Mouse (Mus musculus): Measurements from ENCODE around the gene Clcn6.

Clcn6 gene

DNA sequence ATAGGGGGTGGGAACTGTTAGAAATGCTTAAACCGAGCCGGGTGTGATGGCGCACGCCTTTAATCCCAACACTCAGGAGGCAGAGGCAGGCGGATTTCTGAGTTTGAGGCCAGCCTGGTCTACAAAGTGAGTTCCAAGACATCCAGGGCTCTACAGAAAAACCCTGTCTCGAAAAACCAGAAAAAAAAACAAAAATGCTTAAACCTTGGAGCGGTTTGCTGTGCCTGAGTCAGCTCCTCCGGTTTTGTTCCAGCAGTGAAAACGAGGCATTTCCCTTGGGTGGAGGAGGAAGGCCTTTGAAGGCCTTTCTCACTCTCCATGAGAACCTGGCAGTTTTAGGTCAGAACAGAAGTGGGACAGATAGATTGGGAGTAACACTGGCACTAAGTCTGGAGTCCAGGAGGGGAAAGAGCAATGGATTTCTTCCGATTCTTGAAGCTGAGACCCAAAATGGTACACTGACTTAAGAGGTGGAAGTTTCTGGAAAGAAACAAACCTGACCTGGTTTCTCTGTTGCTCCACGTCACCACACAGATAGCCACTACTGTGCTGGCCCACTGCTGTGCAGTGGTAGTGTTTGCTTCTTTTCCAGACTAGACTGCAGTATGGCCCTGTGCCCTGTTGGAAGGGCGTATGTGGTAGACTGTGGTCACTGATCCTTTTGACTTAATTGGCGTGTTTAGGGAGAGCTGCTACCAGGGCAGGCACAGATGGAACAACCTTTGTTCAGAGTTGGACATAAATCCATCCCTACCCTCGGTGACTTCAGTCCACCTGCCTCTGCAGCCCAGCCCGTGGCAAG, 1.6 kb upstream of the Clcn6 start:
- no peak for DNase-seq (ENCODE audit: low spot score)

DNA sequence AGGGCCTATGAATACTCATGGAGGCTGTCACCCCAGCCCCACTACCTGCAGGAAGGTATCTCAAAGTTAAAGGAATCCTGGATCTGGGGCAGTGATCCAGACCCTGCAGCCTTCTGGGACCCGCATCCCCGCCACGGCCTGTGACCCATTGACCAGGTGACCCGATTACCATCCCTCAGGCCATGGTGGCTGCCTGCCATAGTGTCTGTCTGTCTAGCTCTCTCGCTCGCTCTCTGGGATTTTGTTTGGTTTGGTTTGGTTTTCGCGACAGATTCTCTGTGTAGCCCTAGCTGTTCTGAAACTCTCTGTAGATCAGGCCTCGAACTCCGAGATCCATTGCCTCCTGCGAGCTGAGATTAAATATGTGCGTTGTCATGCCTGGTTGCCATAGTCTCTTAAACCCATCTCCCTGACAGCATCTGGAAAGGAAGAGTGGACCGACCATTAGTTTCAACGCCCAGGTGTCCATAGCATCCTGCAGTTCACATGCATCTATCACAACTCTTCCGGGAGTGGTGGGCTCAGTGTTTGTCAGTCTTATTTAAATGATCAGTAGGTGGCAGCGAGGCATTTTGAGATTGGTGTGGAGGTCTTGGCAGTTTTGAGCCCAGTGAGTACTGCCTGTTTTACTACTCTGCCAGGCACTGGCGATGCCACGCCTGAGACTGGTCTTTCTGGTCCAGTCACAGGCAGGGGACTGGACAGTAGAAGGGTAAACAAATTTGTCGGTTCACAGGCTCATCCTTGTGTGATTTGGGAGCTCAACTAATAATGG, 820 bp upstream of the Clcn6 start:
- DNase-seq (ENCODE audit: low spot score): no peak

DNA sequence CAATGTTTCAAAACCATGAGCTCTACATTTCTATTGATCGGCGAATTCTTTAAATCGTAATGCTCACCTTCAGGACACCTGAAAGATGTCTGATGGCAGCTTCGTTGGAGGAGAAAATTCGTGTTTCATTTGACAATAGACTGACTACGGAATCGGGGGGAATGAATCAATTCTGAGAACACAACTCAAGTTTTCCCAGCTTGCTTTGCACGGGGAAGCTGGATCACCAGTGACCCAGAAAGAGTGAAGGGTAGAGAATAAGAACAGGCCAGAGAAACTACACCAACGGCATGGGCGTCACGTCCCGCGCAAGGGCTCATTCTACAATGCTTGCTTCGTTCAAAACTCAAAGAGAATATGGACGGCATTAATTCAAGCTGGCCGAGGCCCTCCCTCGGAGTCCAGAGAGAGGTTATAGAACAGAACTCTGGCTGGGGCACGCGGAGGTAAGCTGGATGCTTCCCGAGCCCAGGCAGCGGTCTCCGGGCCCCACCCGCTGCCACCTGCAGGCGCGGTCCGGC, 482 bp downstream of the Clcn6 start:
- DNase-seq (ENCODE audit: low spot score): no peak

DNA sequence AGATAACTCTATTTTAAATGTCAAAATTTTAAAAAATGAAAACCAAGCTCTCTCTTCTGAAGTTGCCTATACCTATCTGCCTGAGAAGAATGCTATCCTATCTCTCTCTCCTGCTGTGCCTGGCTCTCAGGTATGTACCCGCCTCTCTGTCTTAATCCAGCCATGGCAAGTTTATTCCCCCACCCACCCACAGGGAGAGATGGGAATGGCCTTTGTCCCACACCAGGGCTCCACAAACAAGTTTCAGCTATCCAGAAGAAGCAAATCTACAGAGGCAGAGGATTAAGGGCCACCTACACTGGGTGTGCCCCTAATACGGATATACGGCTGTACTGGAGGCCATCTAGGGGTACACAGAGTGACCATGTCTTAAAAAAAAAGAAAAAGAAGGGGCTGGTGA, 3.2 kb downstream of the Clcn6 start:
- no peak for DNase-seq (ENCODE audit: low spot score)

DNA sequence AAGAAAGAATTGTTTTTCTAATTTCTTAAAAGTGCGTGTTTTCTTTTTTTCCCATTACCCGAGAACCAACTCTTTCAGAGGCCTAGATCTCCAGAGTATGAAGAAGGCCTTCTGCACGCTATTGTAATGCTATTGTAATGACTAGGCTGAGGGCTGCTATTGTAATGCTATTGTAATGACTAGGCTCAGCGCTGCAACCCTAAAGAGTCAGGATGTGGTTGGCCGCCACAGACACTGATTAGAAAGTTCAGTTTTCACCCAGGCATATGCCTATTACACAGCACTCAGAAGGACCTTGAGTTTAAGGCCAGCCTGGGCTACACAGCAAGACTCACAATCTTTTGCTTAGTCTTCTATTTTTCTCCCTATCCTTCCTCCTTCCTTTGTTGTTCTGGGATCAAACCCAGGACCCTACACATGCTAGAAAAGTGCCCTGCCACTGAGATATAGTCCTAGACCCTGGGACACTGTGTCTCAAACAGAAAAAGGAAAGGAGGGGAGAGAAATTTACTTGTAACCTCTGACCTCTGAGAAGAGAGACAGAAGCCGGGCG, 4.7 kb downstream of the Clcn6 start:
- no peak for DNase-seq (ENCODE audit: low spot score)

- DNase-seq (ENCODE audit: low spot score): no peak
These were observed 8.1 kb downstream of the Clcn6 start for GRCm38 (mm10) chr4:148030506-148030905.

GRCm38 (mm10) chr4:148029297-148029696, 9.3 kb downstream of the Clcn6 start:
- DNase-seq (ENCODE audit: low spot score): no peak

DNA sequence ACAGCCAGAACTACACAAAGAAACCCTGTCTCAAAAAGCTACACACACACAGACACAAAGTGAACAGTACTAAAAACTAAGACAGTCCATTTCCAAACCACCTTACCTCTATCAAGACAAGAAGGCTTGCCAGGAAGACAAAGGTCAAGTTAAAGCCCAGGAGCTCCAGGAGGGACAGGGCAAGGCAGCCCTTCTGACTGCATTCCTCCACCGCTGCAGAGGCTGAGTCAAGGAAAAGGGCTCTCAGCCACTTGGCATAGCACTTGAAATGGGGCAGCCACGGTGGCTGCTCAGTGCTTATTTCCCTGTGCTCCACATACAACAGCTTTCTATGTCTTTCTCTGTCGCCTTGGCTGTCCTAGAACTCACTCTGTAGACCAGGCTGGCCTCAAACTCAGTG, 14.6 kb downstream of the Clcn6 start:
- no peak for DNase-seq (ENCODE audit: low spot score)

DNA sequence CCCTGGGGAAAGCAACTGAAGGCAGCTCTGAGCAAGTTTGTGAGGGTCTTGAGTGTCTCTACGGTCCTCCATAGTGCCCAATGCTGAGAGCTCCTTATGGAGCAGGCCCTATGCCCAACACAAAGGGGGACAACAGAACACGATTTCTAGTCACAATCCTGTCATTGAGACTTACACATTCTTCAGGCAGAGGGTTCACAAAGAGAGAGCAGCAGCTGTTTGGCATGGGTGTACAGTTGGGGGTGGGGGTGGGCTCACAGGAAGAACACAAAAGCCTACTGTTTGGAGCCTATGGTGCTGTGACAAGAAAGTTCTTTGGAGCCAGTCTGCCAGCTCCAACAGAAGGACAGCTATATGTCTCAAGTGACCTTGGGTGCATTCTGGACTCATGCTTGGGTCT, 20.2 kb downstream of the Clcn6 start:
- DNase-seq (ENCODE audit: low spot score): no peak

GRCm38 (mm10) chr4:148016981-148017380, 21.6 kb downstream of the Clcn6 start:
- DNase-seq (ENCODE audit: low spot score): no peak

DNA sequence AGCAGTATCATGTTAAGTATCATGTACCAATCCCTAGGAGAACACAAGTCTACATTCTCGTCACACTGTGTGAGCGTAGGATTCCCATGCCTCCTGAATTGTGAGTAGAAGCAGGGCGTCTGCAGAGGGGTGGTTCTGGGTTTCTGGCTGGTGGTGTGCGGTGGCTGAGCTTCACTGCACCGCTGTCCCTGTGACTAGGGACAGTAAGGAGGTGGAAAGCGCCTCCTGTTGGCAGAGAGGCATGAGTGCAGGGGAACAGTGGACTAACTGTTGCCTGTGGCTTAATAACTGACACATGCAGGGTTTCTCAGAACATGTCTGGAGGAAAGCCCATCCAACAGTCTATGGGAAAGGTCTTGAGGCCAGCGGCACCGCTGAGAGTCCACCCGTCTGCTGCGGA, 23.2 kb downstream of the Clcn6 start:
- no peak for DNase-seq (ENCODE audit: low spot score)

DNA sequence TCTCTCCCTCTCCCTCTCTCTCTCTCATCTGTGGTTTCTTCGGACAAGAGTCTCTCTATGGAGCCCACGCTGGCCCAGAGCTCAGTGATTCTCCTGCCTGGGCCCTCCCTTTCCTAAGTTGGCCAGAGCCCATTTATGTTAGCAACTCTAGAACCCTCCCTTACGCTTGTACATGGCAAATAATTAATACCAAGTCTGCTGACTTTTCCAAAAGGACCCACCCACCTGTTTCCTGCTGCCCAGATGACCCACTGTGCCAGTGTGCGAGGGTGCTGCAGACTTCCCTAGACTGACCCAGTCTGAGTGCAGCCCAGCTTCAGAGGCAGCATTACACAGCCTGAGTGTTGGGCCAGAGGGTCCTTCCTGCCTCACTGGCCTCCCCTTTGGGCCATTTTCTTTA, 26.4 kb downstream of the Clcn6 start:
- DNase-seq (ENCODE audit: low spot score): no peak

DNA sequence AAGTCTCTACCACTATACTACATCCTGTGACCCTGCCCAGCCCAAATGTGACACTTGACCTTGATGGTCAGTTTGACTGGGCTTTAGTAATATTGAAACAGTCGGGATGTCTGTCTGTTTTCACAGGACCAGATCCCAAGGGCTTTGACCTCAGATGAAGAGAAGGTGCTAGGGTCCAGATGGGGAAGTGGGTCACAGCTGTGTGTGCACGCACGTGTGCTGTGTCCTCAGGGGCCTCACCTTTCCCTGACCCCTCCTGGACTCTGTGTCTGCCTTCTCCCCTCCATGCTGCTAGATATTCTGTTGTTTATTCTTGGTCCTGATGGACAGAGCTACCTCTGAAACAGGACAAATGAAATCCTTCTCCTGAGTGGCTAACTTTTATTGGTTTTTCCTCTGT, 27.3 kb downstream of the Clcn6 start:
- DNase-seq (ENCODE audit: low spot score): no peak

GRCm38 (mm10) chr4:148009641-148010040, 29.0 kb downstream of the Clcn6 start:
- no peak for DNase-seq (ENCODE audit: low spot score)

- DNase-seq (ENCODE audit: low spot score): no peak
These were observed 30.2 kb downstream of the Clcn6 start for GRCm38 (mm10) chr4:148008412-148008811.

- DNase-seq (ENCODE audit: low spot score): no peak
These were observed 34.3 kb downstream of the Clcn6 start for GRCm38 (mm10) chr4:148004361-148004760.

DNA sequence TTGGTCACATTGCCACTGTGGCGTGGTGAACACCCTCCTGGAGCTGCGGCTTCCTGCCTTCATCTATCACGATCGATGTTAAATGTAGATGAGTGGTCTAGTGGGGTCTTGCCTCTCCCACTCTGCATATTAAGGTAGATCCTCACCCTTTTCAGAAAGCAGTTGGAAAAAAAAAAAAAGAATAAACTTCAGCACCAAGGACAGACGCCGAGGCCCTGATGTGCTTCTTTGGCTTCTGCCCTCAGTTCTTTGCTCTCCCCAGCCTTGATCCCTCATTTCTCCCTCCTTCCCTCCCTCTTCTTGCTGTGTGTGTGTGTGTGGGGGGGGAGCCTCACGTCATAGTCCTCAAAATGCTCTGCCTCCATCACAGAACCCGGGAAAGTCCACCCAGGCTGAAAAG, 36.8 kb downstream of the Clcn6 start:
- DNase-seq (ENCODE audit: low spot score): no peak

DNA sequence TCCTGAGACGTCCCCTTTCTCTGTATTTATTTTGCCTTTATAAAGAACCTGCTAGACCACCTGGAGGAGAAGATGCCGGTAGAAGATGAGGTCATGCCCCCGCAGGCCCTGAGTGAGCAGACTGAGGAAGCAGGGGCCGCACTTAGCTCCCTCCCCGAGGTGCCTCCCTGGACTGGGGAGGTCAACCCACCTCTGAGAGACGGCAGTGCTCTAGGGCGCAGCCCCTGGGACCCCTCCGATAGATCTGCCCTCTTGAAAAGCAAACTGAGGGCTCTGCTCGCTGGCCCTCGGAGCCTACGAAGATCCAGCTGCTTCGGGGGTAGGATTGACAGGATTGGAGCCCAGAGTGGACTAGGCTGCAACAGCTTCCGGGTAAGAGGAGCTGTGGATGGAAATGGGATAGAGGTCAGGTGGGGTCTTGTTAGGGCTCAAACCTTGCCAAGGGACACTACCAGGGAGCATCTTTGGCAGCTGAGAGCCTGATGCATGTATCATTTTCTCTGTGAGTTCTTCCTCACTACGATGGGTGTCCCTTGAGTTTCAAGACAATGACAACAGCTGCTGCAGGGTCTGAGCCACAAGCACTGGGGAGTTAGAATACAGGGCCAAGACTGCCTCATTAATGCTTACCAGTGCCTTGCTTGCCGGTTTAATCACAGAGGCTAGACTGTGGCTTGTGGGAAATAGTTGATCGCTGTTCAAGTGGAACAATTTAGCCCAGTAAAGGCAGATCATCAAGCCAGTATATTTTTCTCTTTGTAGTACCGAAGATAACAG, 37.4 kb downstream of the Clcn6 start:
- no peak for DNase-seq (ENCODE audit: low spot score)

DNA sequence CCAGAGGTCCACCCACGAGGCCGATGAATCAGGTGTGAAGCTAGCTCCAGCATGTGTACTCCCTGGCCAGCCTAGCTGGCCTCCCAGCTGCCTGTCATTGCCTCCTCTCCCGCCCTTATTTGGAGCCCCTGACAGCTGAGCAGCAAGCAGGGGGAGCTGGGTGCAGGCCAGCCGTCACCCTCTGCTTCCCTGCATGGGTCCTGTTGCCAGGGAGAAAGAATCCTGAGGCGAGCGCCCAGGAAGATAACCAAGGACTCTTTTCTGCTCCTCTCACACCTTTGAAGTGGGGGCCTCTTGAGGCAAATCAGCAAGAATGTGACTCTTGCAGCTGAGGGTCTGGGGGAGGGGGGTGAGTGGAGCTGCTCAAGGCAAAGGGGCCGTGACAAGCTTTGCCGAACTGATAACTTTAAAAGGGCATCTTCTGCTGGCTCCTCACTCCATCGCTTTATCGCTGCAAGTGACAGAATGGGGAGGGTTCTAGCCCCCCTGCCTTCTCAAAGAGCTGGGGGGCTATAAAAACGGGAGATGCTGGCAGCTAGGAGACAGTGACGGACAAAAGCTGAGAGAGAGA, 38.3 kb downstream of the Clcn6 start, which contains the start of gene Nppa:
Gene Nppa (plus strand): TSS at position 521 of the 571 bp plus-strand sequence.
- no peak for DNase-seq (ENCODE audit: low spot score)

DNA sequence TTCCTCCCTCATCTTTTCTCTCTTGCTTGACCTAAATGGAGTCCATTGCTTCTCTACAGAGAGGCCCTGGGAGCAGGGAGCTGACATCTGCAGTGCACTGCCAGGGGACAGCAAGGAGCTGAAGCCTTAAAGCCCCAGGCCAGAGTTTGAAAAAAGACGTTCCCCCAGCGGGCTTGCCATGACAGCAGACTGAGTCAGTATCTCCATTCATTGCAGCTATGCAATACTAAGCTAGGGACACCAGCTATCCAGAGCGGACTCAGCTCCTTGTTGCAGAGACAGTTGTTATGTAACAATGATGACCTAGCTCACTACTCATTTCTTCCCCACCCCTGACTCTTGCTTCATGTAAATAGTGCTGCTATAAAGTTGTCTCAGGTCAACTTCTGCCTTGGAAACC, 43.3 kb downstream of the Clcn6 start:
- DNase-seq (ENCODE audit: low spot score): no peak

DNA sequence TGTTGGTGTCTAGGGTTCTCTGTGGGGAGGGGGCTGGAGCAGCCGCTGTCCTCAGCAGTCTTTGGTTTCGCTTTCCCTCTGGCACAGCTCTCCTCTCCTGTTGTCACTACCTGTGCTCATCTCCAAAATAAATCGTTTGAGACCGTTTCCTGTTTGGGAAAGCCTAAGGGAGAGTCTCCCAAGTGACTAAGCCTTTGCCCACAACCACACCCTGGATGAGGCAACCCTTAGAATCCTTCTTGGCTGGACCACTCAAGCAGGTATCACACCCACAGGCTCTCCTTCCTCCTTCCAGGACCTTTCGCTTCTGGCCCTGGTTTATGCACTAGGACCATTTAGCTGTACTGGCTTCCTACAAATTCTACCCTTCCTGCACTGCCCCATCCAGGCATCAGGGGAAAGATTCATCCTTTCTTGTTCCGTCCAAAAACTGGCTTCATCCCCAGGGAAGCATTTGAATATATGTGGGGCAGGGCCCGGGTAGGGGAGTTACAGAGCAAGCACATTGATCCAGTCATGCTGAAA, 45.0 kb downstream of the Clcn6 start:
- DNase-seq (ENCODE audit: low spot score): no peak

Measured in urinary bladder, postnatal 10 days (tissue).